Mouse (Mus musculus) spleen, adult 2 months (tissue): ENCODE measurements around the gene Olfr986. TPM values are rescaled to one million over a fixed set of nuclear protein-coding genes. Genes with fewer than 3 reads are reported as not detected.
"Not testable (repeated sequence)": the region's sequence is repeated elsewhere in the genome, so short reads cannot be mapped to it uniquely, and the experiment has no call there.

Source experiments
- DNase-seq, 2 experiments: peaks; one replicate each; pipeline versions ENCODE4 v3.0.0 to v3.0.0-alpha.2; 2012 to 2021; ENCODE audit warnings: low spot score in 2 of 2, low read depth in 1 of 2
- H3K27ac ChIP-seq: fragments of 200-500 bp; 2 replicates; pipeline ENCODE4 v1.5.1; 2012; ENCODE audit warnings: low read length, inconsistent platforms; ENCODE audit not compliant: insufficient read depth
- H3K27me3 ChIP-seq: fragments of 200-500 bp; 2 replicates; pipeline ENCODE4 v1.6.1; 2012; ENCODE audit warnings: mild to moderate bottlenecking, moderate library complexity, low read length, inconsistent platforms; ENCODE audit not compliant: control insufficient read depth, insufficient read depth
- H3K36me3 ChIP-seq: fragments of 200-500 bp; 2 replicates; pipeline ENCODE4 v1.6.1; 2012; ENCODE audit warnings: mild to moderate bottlenecking, low read length, inconsistent platforms; ENCODE audit not compliant: control insufficient read depth, insufficient read depth
- H3K4me1 ChIP-seq: fragments of 200-500 bp; 2 replicates; pipeline ENCODE4 v1.6.1; 2011; ENCODE audit warnings: inconsistent platforms; ENCODE audit not compliant: control insufficient read depth, insufficient read depth, insufficient read length
- H3K4me3 ChIP-seq: fragments of 200-500 bp; 2 replicates; pipeline ENCODE4 v1.5.1; 2011; ENCODE audit warnings: mild to moderate bottlenecking, inconsistent platforms; ENCODE audit not compliant: insufficient read depth, insufficient read length; ENCODE audit errors: extremely low read depth
- CTCF ChIP-seq: fragments of 200-500 bp; IDR thresholded peaks from 2 replicates; pipeline ENCODE4 v1.5.1; 2011; ENCODE audit warnings: mild to moderate bottlenecking, inconsistent platforms; ENCODE audit not compliant: insufficient read depth, insufficient read length, insufficient replicate concordance; ENCODE audit errors: extremely low read depth
- POLR2A ChIP-seq: fragments of 200-500 bp; IDR thresholded peaks from 2 replicates; pipeline ENCODE4 v1.6.1; 2011; ENCODE audit warnings: low read depth, low read length, inconsistent platforms
- WGBS: fragments of 180-500 bp; shearing (Covaris S2); methylation state at CpG from one replicate; pipeline ENCODE4 v1.1.7; 2018; 5-methylcytosine and 5-hydroxymethylcytosine counted together
- polyA plus RNA-seq: library from polyadenylated mRNA; depleted of rRNA; stranded (reverse); fragments of >200 nt; gene quantifications from 2 replicates; pipeline ENCODE4 v1.2.3, GENCODE M21; 2012; rRNA removed

The Olfr986 gene
- polyA plus RNA-seq: not detected in 2 replicates

- no peak for DNase-seq
- no peak within 1 kb of the TSS for H3K4me3 ChIP-seq
- no peak for TF ChIP-seq CTCF
- TF ChIP-seq POLR2A: no peak
- no peaks in the 10 kb centered on the region for H3K36me3 ChIP-seq
- H3K4me1 ChIP-seq: no peaks in the 10 kb centered on the region
- no peaks in the 10 kb centered on the region for H3K27me3 ChIP-seq
- 90% methylated on average over 5 of the region's 5 CpGs for WGBS
- H3K27ac ChIP-seq: no peak within 1 kb of the TSS
These were observed at the start of gene Olfr986 for GRCm38 (mm10) chr9:40180620-40181019. Gene Olfr986 (plus strand): TSS chr9:40180920.

GRCm38 (mm10) chr9:40136987-40137688, 43.6 kb upstream of the Olfr986 start:
- 22% methylated on average over 6 of the region's 6 CpGs for WGBS
- TF ChIP-seq CTCF: no peak
- TF ChIP-seq POLR2A: no peak

GRCm38 (mm10) chr9:40139484-40139883, 41.2 kb upstream of the Olfr986 start:
- TF ChIP-seq CTCF (no peak), POLR2A (no peak)
- DNase-seq: no peak
- 82% methylated on average over 4 of the region's 4 CpGs for WGBS
- Histone ChIP-seq H3K4me1 (no peaks in the 10 kb centered on the region), H3K36me3 (no peaks in the 10 kb centered on the region), H3K27ac (no peak overlapping the region), H3K27me3 (no peaks in the 10 kb centered on the region), H3K4me3 (no peak overlapping the region)

More at GRCm38 (mm10) chr9:40136987-40137688, 43.6 kb upstream of the Olfr986 start:
- H3K27ac ChIP-seq: no peak overlapping the region
- no peaks in the 10 kb centered on the region for H3K27me3 ChIP-seq
- H3K4me3 ChIP-seq: no peak overlapping the region
- no peak for DNase-seq
- no peaks in the 10 kb centered on the region for H3K4me1 ChIP-seq
- H3K36me3 ChIP-seq: no peaks in the 10 kb centered on the region

- DNase-seq: no peak
- H3K27me3 ChIP-seq: no peaks in the 10 kb centered on the region
- WGBS: 56% methylated on average over 1 of the region's 1 CpGs
- H3K4me3 ChIP-seq: no peak overlapping the region
- no peaks in the 10 kb centered on the region for H3K36me3 ChIP-seq
- H3K4me1 ChIP-seq: no peaks in the 10 kb centered on the region
- H3K27ac ChIP-seq: no peak overlapping the region
- TF ChIP-seq POLR2A (no peak), CTCF (no peak)
These were observed 39.2 kb upstream of the Olfr986 start for GRCm38 (mm10) chr9:40141544-40141943.

- TF ChIP-seq CTCF: no peak
- no peak for TF ChIP-seq POLR2A
- no peaks in the 10 kb centered on the region for H3K4me1 ChIP-seq
- H3K36me3 ChIP-seq: no peaks in the 10 kb centered on the region
- H3K27me3 ChIP-seq: no peaks in the 10 kb centered on the region
- H3K27ac ChIP-seq: no peak overlapping the region
- no peak for DNase-seq
- 79% methylated on average over 4 of the region's 4 CpGs for WGBS
- H3K4me3 ChIP-seq: no peak overlapping the region
These were observed 25.5 kb upstream of the Olfr986 start for GRCm38 (mm10) chr9:40155118-40155644.

GRCm38 (mm10) chr9:40166446-40166845, 14.3 kb upstream of the Olfr986 start:
- H3K4me3 ChIP-seq: no peak overlapping the region
- TF ChIP-seq POLR2A: no peak
- no peak for TF ChIP-seq CTCF
- DNase-seq: no peak
- no peaks in the 10 kb centered on the region for H3K4me1 ChIP-seq
- 96% methylated on average over 1 of the region's 1 CpGs for WGBS
- H3K27ac ChIP-seq: no peak overlapping the region
- H3K36me3 ChIP-seq: no peaks in the 10 kb centered on the region
- no peaks in the 10 kb centered on the region for H3K27me3 ChIP-seq

- no peak overlapping the region for H3K27ac ChIP-seq
- no peaks in the 10 kb centered on the region for H3K36me3 ChIP-seq
- TF ChIP-seq CTCF (no peak), POLR2A (no peak)
- H3K27me3 ChIP-seq: no peaks in the 10 kb centered on the region
- DNase-seq: no peak
- H3K4me1 ChIP-seq: no peaks in the 10 kb centered on the region
- no peak overlapping the region for H3K4me3 ChIP-seq
- 87% methylated on average over 6 of the region's 6 CpGs for WGBS
These were observed 3.7 kb upstream of the Olfr986 start for GRCm38 (mm10) chr9:40177017-40177416.

GRCm38 (mm10) chr9:40185166-40185565, 4.4 kb downstream of the Olfr986 start:
- not testable (repeated sequence) for H3K4me1 ChIP-seq, H3K36me3 ChIP-seq, DNase-seq, H3K27ac ChIP-seq, H3K27me3 ChIP-seq, H3K4me3 ChIP-seq
- 69% methylated on average over 2 of the region's 2 CpGs for WGBS
